Mouse (Mus musculus) thymus, postnatal 36 days (tissue): ENCODE results near the gene Vrk3.

Source experiments
- DNase-seq, 2 experiments: peaks; one replicate each; pipeline ENCODE4 v3.0.0; 2022; ENCODE audit warnings: mixed read lengths in 2 of 2

Gene Vrk3

GRCm38 (mm10) chr7:44768129-44768528 lies 19.9 kb downstream of the Vrk3 start:
- no peak for DNase-seq

GRCm38 (mm10) chr7:44770046-44770578 lies 21.9 kb downstream of the Vrk3 start:
- peak in 1 of 2 experiments; percentile 24 for DNase-seq

GRCm38 (mm10) chr7:44772591-44773204 lies 24.5 kb downstream of the Vrk3 start:
- peak; percentile 16 to 22 for DNase-seq

- no peak for DNase-seq
Measured at GRCm38 (mm10) chr7:44776849-44777498, 28.8 kb downstream of the Vrk3 start.

- DNase-seq: no peak
Measured at GRCm38 (mm10) chr7:44780101-44780500, 31.9 kb downstream of the Vrk3 start.

- no peak for DNase-seq
Measured at GRCm38 (mm10) chr7:44789531-44789930, 41.3 kb downstream of the Vrk3 start.

GRCm38 (mm10) chr7:44790066-44790465 lies 41.9 kb downstream of the Vrk3 start:
- DNase-seq: no peak

- no peak for DNase-seq
Measured at GRCm38 (mm10) chr7:44792781-44793180, 44.6 kb downstream of the Vrk3 start.

GRCm38 (mm10) chr7:44808927-44809326 lies 60.7 kb downstream of the Vrk3 start:
- DNase-seq: no peak

GRCm38 (mm10) chr7:44809466-44809865 lies 61.3 kb downstream of the Vrk3 start:
- DNase-seq: no peak

- DNase-seq: no peak
Measured at GRCm38 (mm10) chr7:44810365-44810764, 62.2 kb downstream of the Vrk3 start.

- no peak for DNase-seq
Measured at GRCm38 (mm10) chr7:44810819-44811557, 62.8 kb downstream of the Vrk3 start.

GRCm38 (mm10) chr7:44812651-44813325 lies 64.6 kb downstream of the Vrk3 start:
- DNase-seq: no peak

- no peak for DNase-seq
Measured at GRCm38 (mm10) chr7:44813985-44814384, 65.8 kb downstream of the Vrk3 start.

- DNase-seq: no peak
Measured at GRCm38 (mm10) chr7:44814423-44814822, 66.2 kb downstream of the Vrk3 start.

GRCm38 (mm10) chr7:44814952-44815553 lies 66.8 kb downstream of the Vrk3 start:
- DNase-seq: peak in 1 of 2 experiments; percentile 53

- DNase-seq: peak; percentile 99 to 100
Measured at GRCm38 (mm10) chr7:44815721-44816469, 67.7 kb downstream of the Vrk3 start, which contains the start of the genes Nup62 and Il4i1. Gene Nup62, plus strand, starts transcription at chr7:44816088. Gene Il4i1, plus strand, starts transcription at chr7:44816387.

GRCm38 (mm10) chr7:44816470-44817021 lies 68.3 kb downstream of the Vrk3 start, which contains the start of gene Atf5:
Gene Atf5, minus strand, starts transcription at chr7:44816658.
- DNase-seq: no peak

- no peak for DNase-seq
Measured at GRCm38 (mm10) chr7:44817441-44817840, 69.2 kb downstream of the Vrk3 start.

GRCm38 (mm10) chr7:44818164-44818563 lies 70.0 kb downstream of the Vrk3 start:
- no peak for DNase-seq

- no peak for DNase-seq
Measured at GRCm38 (mm10) chr7:44818751-44819235, 70.6 kb downstream of the Vrk3 start.
